Mouse (Mus musculus): ENCODE data around the gene Gart.
A peak's percentile ranks its signal among the peaks of the same experiment; 100 is the strongest.

The Gart gene

GRCm38 (mm10) chr16:91605156-91605555 lies 41.6 kb downstream of the Gart start:
- DNase-seq: no peak

- DNase-seq: no peak
These were observed 45.1 kb downstream of the Gart start for GRCm38 (mm10) chr16:91601693-91602092.

DNA sequence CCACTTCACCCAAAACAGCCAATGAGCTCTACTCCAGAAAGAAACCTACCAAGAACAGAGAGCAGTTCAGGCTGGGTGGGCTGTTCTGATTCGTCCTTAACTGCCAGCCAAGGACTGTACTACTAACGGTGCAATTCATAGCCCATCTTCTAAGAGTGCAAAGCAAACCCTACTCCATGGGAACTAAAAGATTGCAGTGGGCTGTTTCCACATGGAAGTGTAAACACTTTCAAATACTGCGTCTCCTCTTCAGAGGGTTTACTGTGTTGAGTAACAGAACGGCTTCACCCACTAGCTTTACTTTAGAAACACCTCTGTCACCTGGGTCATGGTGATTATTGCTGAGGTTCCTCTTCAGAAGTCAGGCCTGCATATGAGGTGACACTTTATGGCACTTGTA lies 45.7 kb downstream of the Gart start:
- DNase-seq: no peak

GRCm38 (mm10) chr16:91599242-91599641 lies 47.5 kb downstream of the Gart start:
- DNase-seq: no peak

- peak; percentile 98 for DNase-seq
These were observed 49.1 kb downstream of the Gart start, which contains the start of gene Tmem50b for GRCm38 (mm10) chr16:91597672-91598010. TSS of gene Tmem50b (minus strand) at chr16:91597800.

DNA sequence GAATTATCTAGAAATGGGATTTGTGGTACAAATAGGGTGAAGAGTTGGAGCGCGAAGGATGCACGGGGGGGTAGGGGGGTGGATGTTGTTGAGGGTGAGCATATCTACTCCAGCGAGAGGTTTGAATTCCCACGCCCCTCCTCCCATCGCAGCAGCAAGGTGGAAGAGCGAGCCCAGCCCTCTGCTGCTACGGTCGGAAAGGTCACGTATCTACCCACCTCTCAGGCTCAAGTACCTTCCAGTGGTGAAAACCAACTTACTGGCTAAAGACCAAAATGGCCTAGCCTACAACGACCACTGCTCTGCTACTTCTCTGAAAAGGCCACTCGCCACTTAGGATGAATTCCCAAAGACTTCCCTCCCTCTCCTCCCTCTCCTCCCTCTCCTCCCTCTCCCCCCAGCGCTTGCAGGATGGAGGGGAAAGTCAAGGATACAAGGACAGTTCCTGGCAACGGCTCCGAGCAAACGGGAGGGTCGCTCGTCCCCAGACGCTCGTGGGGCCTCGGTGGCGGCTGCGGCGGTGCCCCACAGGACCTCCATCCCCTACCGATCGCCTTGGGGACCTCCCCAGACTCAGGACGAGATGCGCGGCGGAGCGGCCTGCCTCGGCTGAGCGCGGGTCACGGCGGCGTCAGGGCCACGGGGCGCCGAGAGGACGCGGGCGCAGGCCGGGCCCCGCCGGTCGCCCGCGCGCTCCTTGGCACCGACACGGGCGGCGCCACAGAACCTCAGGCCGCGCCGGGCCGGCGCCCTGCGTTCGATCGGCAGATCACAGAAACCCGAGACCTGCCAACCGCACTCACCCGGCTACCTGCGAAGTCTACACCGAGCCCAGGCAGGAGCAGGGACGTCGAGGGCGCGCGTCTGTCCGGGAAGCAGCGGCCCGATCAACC lies 49.7 kb downstream of the Gart start:
- DNase-seq: peak; percentile 69

- no peak for DNase-seq
These were observed 50.4 kb downstream of the Gart start for GRCm38 (mm10) chr16:91596397-91596778.

DNA sequence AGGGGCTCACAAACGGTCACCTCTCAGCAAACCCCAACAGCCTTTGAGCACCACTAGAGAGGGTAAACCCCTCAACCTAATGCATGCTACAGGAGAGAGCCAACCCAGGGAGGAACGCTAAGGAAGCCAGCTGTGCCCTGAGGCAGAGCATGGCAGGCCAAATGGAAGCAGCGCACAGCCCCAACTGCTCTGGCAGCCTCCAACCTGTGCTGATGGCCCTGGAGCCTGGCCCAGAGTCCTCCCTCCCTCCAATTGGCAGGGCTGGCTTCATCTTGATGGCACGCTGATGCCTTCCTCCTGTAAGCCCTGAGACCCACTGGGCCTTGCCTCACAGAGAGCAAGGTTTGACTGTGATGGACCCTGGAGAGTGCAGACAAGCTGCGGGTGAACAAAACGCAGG lies 51.7 kb downstream of the Gart start:
- no peak for DNase-seq

GRCm38 (mm10) chr16:91593262-91593661 lies 53.5 kb downstream of the Gart start:
- DNase-seq: no peak

- DNase-seq: no peak
These were observed 54.6 kb downstream of the Gart start for GRCm38 (mm10) chr16:91592162-91592561.

GRCm38 (mm10) chr16:91588703-91589102 lies 58.0 kb downstream of the Gart start:
- no peak for DNase-seq

DNA sequence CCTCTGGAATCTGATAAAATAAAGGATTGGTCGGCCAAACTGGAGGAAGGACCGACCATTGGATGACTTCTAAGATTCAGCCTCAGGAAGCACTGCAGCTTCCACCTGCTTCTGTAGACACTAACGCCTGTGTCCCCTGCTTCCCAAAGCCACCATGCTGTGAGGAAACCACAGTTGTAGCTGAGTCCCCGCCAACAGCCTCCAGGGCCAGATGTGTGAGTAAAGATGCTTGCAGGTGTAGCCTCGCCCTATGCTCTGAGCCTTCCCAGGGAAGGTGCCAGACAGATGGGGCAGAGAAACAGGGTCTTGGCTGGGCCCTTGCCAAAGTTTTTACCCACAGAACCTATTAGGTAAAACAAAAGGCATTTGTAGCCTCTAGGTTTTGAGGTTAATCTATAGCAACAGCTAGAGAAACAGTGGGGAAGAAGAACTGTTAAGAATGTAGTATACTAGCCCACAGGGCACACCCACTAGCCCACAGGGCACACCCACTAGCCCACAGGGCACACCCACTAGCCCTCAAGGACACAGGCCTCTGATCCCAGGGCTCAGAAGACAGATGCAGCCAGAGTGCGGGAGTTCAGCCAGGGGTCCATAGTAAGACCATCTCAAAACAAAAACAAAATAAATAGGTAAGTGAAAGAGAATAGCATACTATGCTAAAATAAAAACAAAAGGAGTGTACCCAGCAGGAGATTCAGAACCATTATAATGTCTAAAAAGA lies 58.9 kb downstream of the Gart start:
- DNase-seq: no peak

- no peak for DNase-seq
These were observed 60.5 kb downstream of the Gart start for GRCm38 (mm10) chr16:91586244-91586643.

- DNase-seq: no peak
These were observed 61.1 kb downstream of the Gart start for GRCm38 (mm10) chr16:91585617-91586016.

- peak; percentile 64 for DNase-seq
These were observed 64.4 kb downstream of the Gart start for GRCm38 (mm10) chr16:91582307-91582706.

GRCm38 (mm10) chr16:91578980-91579720 lies 67.6 kb downstream of the Gart start:
- peak; percentile 56 for DNase-seq

- DNase-seq: peak; percentile 77
These were observed 71.6 kb downstream of the Gart start for GRCm38 (mm10) chr16:91575151-91575550.

Measured in retina, postnatal 1 day (tissue).